Mouse (Mus musculus) lung, adult 2 months (tissue): ENCODE results near the gene Chsy1. TPM values are rescaled to one million over a fixed set of nuclear protein-coding genes. Genes with fewer than 3 reads are reported as not detected.
A peak's percentile ranks its signal among the peaks of the same experiment; 100 is the strongest.
"Not testable (repeated sequence)": the region's sequence is repeated elsewhere in the genome, so short reads cannot be mapped to it uniquely, and the experiment has no call there.

ENCODE experiments used
- DNase-seq: peaks from one replicate; pipeline ENCODE4 v3.0.0; 2022
- H3K4me1 ChIP-seq: fragments of 200-500 bp; 2 replicates; pipeline ENCODE4 v1.6.1; 2011; ENCODE audit warnings: low read length; ENCODE audit not compliant: control insufficient read depth, insufficient read depth
- H3K4me3 ChIP-seq: fragments of 200-500 bp; replicated peaks from 2 replicates; pipeline ENCODE3; 2011; ENCODE audit warnings: low read depth, mild to moderate bottlenecking, control low read depth, low read length; ENCODE audit errors: extremely low read depth
- CTCF ChIP-seq: fragments of 200-500 bp; IDR thresholded peaks from 2 replicates; pipeline ENCODE4 v1.5.1; 2011; ENCODE audit warnings: mild to moderate bottlenecking, low read length, control low read depth; ENCODE audit not compliant: insufficient read depth
- POLR2A ChIP-seq: fragments of 200-500 bp; IDR thresholded peaks from 2 replicates; pipeline ENCODE4 v1.6.1; 2011; ENCODE audit warnings: low read depth, mild to moderate bottlenecking, control low read depth, low read length, borderline replicate concordance; ENCODE audit errors: extremely low read depth
- WGBS: fragments of 180-500 bp; shearing (Covaris S2); methylation state at CpG from one replicate; pipeline ENCODE4 v1.1.7; 2018; 5-methylcytosine and 5-hydroxymethylcytosine counted together
- polyA plus RNA-seq: library from polyadenylated mRNA; depleted of rRNA; stranded (reverse); fragments of >200 nt; gene quantifications from 2 replicates; pipeline ENCODE4 v1.2.3, GENCODE M21; 2012

Chsy1 gene
- polyA plus RNA-seq, 1 experiment = 18.1 TPM

- no peak overlapping the region for H3K4me3 ChIP-seq
- TF ChIP-seq CTCF (no peak), POLR2A (no peak)
- DNase-seq = no peak
- 60% methylated on average over 7 of the region's 7 CpGs for WGBS
- peaks cover 10% of the 10 kb centered on the region for H3K4me1 ChIP-seq
Measured at GRCm38 (mm10) chr7:66179711-66180110, 70.4 kb downstream of the Chsy1 start.

GRCm38 (mm10) chr7:66180260-66180659, 70.9 kb downstream of the Chsy1 start:
- peaks cover 10% of the 10 kb centered on the region for H3K4me1 ChIP-seq
- H3K4me3 ChIP-seq = no peak overlapping the region
- DNase-seq = no peak
- WGBS = 38% methylated on average over 3 of the region's 3 CpGs
- TF ChIP-seq POLR2A (no peak), CTCF (no peak)

GRCm38 (mm10) chr7:66180711-66181365, 71.5 kb downstream of the Chsy1 start:
- 72% methylated on average over 10 of the region's 10 CpGs for WGBS
- no peak for DNase-seq
- TF ChIP-seq POLR2A (no peak), CTCF (no peak)

GRCm38 (mm10) chr7:66182075-66182715, 72.9 kb downstream of the Chsy1 start:
- DNase-seq = no peak
- TF ChIP-seq CTCF (no peak), POLR2A (no peak)
- 74% methylated on average over 7 of the region's 7 CpGs for WGBS
- Histone ChIP-seq H3K4me1 (peaks cover 8% of the 10 kb centered on the region), H3K4me3 (no peak overlapping the region)

More at GRCm38 (mm10) chr7:66180711-66181365, 71.5 kb downstream of the Chsy1 start:
- H3K4me3 ChIP-seq = no peak overlapping the region
- H3K4me1 ChIP-seq = peaks cover 8% of the 10 kb centered on the region

GRCm38 (mm10) chr7:66183404-66183803, 74.1 kb downstream of the Chsy1 start:
- Histone ChIP-seq H3K4me3 (no peak overlapping the region), H3K4me1 (peaks cover 8% of the 10 kb centered on the region)
- TF ChIP-seq CTCF (no peak), POLR2A (no peak)
- 50% methylated on average over 8 of the region's 8 CpGs for WGBS
- peak; percentile 18 for DNase-seq

- WGBS = 66% methylated on average over 4 of the region's 4 CpGs
- Histone ChIP-seq H3K4me1 (peaks cover 4% of the 10 kb centered on the region; the same call in 1 of the 2 replicates), H3K4me3 (no peak overlapping the region)
- no peak for DNase-seq
- TF ChIP-seq POLR2A = no peak
- TF ChIP-seq CTCF = no peak
Measured at GRCm38 (mm10) chr7:66184026-66184425, 74.7 kb downstream of the Chsy1 start.

GRCm38 (mm10) chr7:66185370-66185769, 76.1 kb downstream of the Chsy1 start:
- DNase-seq = no peak
- TF ChIP-seq POLR2A (no peak), CTCF (no peak)
- WGBS = 81% methylated on average over 5 of the region's 5 CpGs
- Histone ChIP-seq H3K4me1 (no peaks in the 10 kb centered on the region), H3K4me3 (no peak overlapping the region)

GRCm38 (mm10) chr7:66187581-66188231, 78.4 kb downstream of the Chsy1 start:
- H3K4me3 ChIP-seq = no peak overlapping the region
- H3K4me1 ChIP-seq = no peaks in the 10 kb centered on the region
- no peak for DNase-seq
- no peak for TF ChIP-seq POLR2A
- no peak for TF ChIP-seq CTCF
- WGBS = 83% methylated on average over 4 of the region's 4 CpGs

GRCm38 (mm10) chr7:66190385-66190784, 81.1 kb downstream of the Chsy1 start:
- whole genome bisulfite sequencing = 93% methylated on average over 10 of the region's 10 CpGs
- not testable (repeated sequence) for DNase-seq, H3K4me3 ChIP-seq, H3K4me1 ChIP-seq
- TF ChIP-seq CTCF = peak; percentile 27; the same call in 1 of the 2 replicates

GRCm38 (mm10) chr7:66194511-66194910, 85.2 kb downstream of the Chsy1 start:
- DNase-seq = no peak
- WGBS = 76% methylated on average over 3 of the region's 3 CpGs
- Histone ChIP-seq H3K4me1 (no peaks in the 10 kb centered on the region), H3K4me3 (no peak overlapping the region)
- no peak for TF ChIP-seq CTCF
- no peak for TF ChIP-seq POLR2A
